Mouse (Mus musculus) lung, postnatal 0 days (tissue): ENCODE results near the gene Hist1h4h.

Source experiments
- CTCF ChIP-seq: IDR thresholded peaks from 2 replicates; pipeline ENCODE4 v1.5.1; 2016; ENCODE audit warnings: antibody characterized with exemption, mild to moderate bottlenecking
- EP300 ChIP-seq: IDR thresholded peaks from 2 replicates; pipeline ENCODE4 v1.6.1; 2016; ENCODE audit warnings: antibody characterized with exemption, mild to moderate bottlenecking, control low read depth

GRCm38 (mm10) chr13:23541497-23541896 lies 10.6 kb downstream of the Hist1h4h start:
- no peak for TF ChIP-seq CTCF
- TF ChIP-seq EP300: no peak
